Mouse (Mus musculus): ENCODE results near the gene Slc44a2. TPM values are rescaled to one million over a fixed set of nuclear protein-coding genes. Genes with fewer than 3 reads are reported as not detected.
A peak's percentile ranks its signal among the peaks of the same experiment; 100 is the strongest.

Gene Slc44a2
- polyA plus RNA-seq, 1 experiment from 2014 or later = 116 TPM

- H3K27me3 ChIP-seq (ENCODE audit: insufficient read depth, low read length) = no peaks in the 10 kb centered on the region
- no peaks in the 10 kb centered on the region for H3K4me1 ChIP-seq (ENCODE audit: insufficient read depth, low read length)
- WGBS = 76% methylated on average over 16 of the region's 16 CpGs
- no peak overlapping the region for H3K27ac ChIP-seq (ENCODE audit: low read length)
- H3K4me2 ChIP-seq (replicated peaks; ENCODE audit: low read depth, low read length) = no peak overlapping the region
- no peak overlapping the region for H3K9ac ChIP-seq (replicated peaks; ENCODE audit: low read length)
- no peaks in the 10 kb centered on the region for H3K9me3 ChIP-seq (ENCODE audit: low read length)
- no peak overlapping the region for H3K4me3 ChIP-seq (ENCODE audit: low read length)
- peaks cover 44% of the 10 kb centered on the region for H3K36me3 ChIP-seq (ENCODE audit: insufficient read depth, low read length)
- ATAC-seq (ENCODE audit: low FRiP score, low TSS enrichment) = no peak
These were observed 26.3 kb downstream of the Slc44a2 start for GRCm38 (mm10) chr9:21346627-21347365.

- Histone ChIP-seq H3K27ac (ENCODE audit: low read length) (no peak overlapping the region), H3K9me3 (ENCODE audit: low read length) (no peaks in the 10 kb centered on the region), H3K4me3 (ENCODE audit: low read length) (no peak overlapping the region), H3K27me3 (ENCODE audit: insufficient read depth, low read length) (no peaks in the 10 kb centered on the region), H3K4me2 (replicated peaks; ENCODE audit: low read depth, low read length) (no peak overlapping the region), H3K4me1 (ENCODE audit: insufficient read depth, low read length) (peaks cover 11% of the 10 kb centered on the region), H3K9ac (replicated peaks; ENCODE audit: low read length) (no peak overlapping the region), H3K36me3 (ENCODE audit: insufficient read depth, low read length) (peaks cover 33% of the 10 kb centered on the region)
- 85% methylated on average over 3 of the region's 3 CpGs for WGBS
- no peak for ATAC-seq (ENCODE audit: low FRiP score, low TSS enrichment)
These were observed 27.7 kb downstream of the Slc44a2 start for GRCm38 (mm10) chr9:21348152-21348551.

GRCm38 (mm10) chr9:21351178-21351577 lies 30.7 kb downstream of the Slc44a2 start:
- 81% methylated on average over 7 of the region's 7 CpGs for WGBS
- no peak overlapping the region for H3K4me3 ChIP-seq (ENCODE audit: low read length)
- no peak overlapping the region for H3K9ac ChIP-seq (replicated peaks; ENCODE audit: low read length)
- H3K27me3 ChIP-seq (ENCODE audit: insufficient read depth, low read length) = no peaks in the 10 kb centered on the region
- H3K4me2 ChIP-seq (replicated peaks; ENCODE audit: low read depth, low read length) = no peak overlapping the region
- peaks cover 27% of the 10 kb centered on the region for H3K36me3 ChIP-seq (ENCODE audit: insufficient read depth, low read length)
- no peaks in the 10 kb centered on the region for H3K9me3 ChIP-seq (ENCODE audit: low read length)
- no peak for ATAC-seq (ENCODE audit: low FRiP score, low TSS enrichment)
- H3K27ac ChIP-seq (ENCODE audit: low read length) = no peak overlapping the region
- H3K4me1 ChIP-seq (ENCODE audit: insufficient read depth, low read length) = peaks cover 12% of the 10 kb centered on the region

GRCm38 (mm10) chr9:21351702-21352377 lies 31.3 kb downstream of the Slc44a2 start:
- peaks cover 27% of the 10 kb centered on the region for H3K36me3 ChIP-seq (ENCODE audit: insufficient read depth, low read length)
- WGBS = 94% methylated on average over 4 of the region's 4 CpGs
- no peaks in the 10 kb centered on the region for H3K9me3 ChIP-seq (ENCODE audit: low read length)
- ATAC-seq (ENCODE audit: low FRiP score, low TSS enrichment) = no peak
- H3K27me3 ChIP-seq (ENCODE audit: insufficient read depth, low read length) = no peaks in the 10 kb centered on the region
- no peak overlapping the region for H3K9ac ChIP-seq (replicated peaks; ENCODE audit: low read length)
- H3K27ac ChIP-seq (ENCODE audit: low read length) = no peak overlapping the region
- H3K4me2 ChIP-seq (replicated peaks; ENCODE audit: low read depth, low read length) = no peak overlapping the region
- peaks cover 12% of the 10 kb centered on the region for H3K4me1 ChIP-seq (ENCODE audit: insufficient read depth, low read length)
- no peak overlapping the region for H3K4me3 ChIP-seq (ENCODE audit: low read length)

- peaks cover 12% of the 10 kb centered on the region for H3K4me1 ChIP-seq (ENCODE audit: insufficient read depth, low read length)
- no peak overlapping the region for H3K4me3 ChIP-seq (ENCODE audit: low read length)
- no peaks in the 10 kb centered on the region for H3K27me3 ChIP-seq (ENCODE audit: insufficient read depth, low read length)
- WGBS = 27% methylated on average over 20 of the region's 20 CpGs
- 0 out of 2 replicates have a peak overlapping the region, but pooled peaks have one; percentile 7 for H3K4me2 ChIP-seq (replicated peaks; ENCODE audit: low read depth, low read length)
- peak; percentile 30 for ATAC-seq (ENCODE audit: low FRiP score, low TSS enrichment)
- H3K9ac ChIP-seq (replicated peaks; ENCODE audit: low read length) = peak overlapping the region; percentile 2; the same call in 1 of the 2 replicates
- H3K9me3 ChIP-seq (ENCODE audit: low read length) = no peaks in the 10 kb centered on the region
- H3K27ac ChIP-seq (ENCODE audit: low read length) = peak overlapping the region; percentile 3; the same call in 1 of the 2 replicates
- peaks cover 27% of the 10 kb centered on the region for H3K36me3 ChIP-seq (ENCODE audit: insufficient read depth, low read length)
These were observed 32.2 kb downstream of the Slc44a2 start for GRCm38 (mm10) chr9:21352463-21353372.

GRCm38 (mm10) chr9:21353373-21353686 lies 32.8 kb downstream of the Slc44a2 start:
- no peak overlapping the region for H3K27ac ChIP-seq (ENCODE audit: low read length)
- no peaks in the 10 kb centered on the region for H3K27me3 ChIP-seq (ENCODE audit: insufficient read depth, low read length)
- no peak overlapping the region for H3K4me2 ChIP-seq (replicated peaks; ENCODE audit: low read depth, low read length)
- no peak overlapping the region for H3K4me3 ChIP-seq (ENCODE audit: low read length)
- H3K9ac ChIP-seq (replicated peaks; ENCODE audit: low read length) = no peak overlapping the region
- H3K36me3 ChIP-seq (ENCODE audit: insufficient read depth, low read length) = peaks cover 21% of the 10 kb centered on the region
- 47% methylated on average over 2 of the region's 2 CpGs for WGBS
- H3K9me3 ChIP-seq (ENCODE audit: low read length) = no peaks in the 10 kb centered on the region
- ATAC-seq (ENCODE audit: low FRiP score, low TSS enrichment) = no peak
- H3K4me1 ChIP-seq (ENCODE audit: insufficient read depth, low read length) = peaks cover 12% of the 10 kb centered on the region

- H3K4me1 ChIP-seq (ENCODE audit: insufficient read depth, low read length) = peaks cover 12% of the 10 kb centered on the region
- 83% methylated on average over 6 of the region's 6 CpGs for WGBS
- H3K9me3 ChIP-seq (ENCODE audit: low read length) = no peaks in the 10 kb centered on the region
- H3K9ac ChIP-seq (replicated peaks; ENCODE audit: low read length) = no peak overlapping the region
- ATAC-seq (ENCODE audit: low FRiP score, low TSS enrichment) = no peak
- no peaks in the 10 kb centered on the region for H3K27me3 ChIP-seq (ENCODE audit: insufficient read depth, low read length)
- H3K27ac ChIP-seq (ENCODE audit: low read length) = no peak overlapping the region
- no peak overlapping the region for H3K4me2 ChIP-seq (replicated peaks; ENCODE audit: low read depth, low read length)
- H3K36me3 ChIP-seq (ENCODE audit: insufficient read depth, low read length) = peaks cover 12% of the 10 kb centered on the region
- H3K4me3 ChIP-seq (ENCODE audit: low read length) = no peak overlapping the region
These were observed 34.3 kb downstream of the Slc44a2 start for GRCm38 (mm10) chr9:21354796-21355195.

- 0% methylated on average over 1 of the region's 1 CpGs for WGBS
- H3K9ac ChIP-seq (replicated peaks; ENCODE audit: low read length) = no peak overlapping the region
- no peaks in the 10 kb centered on the region for H3K9me3 ChIP-seq (ENCODE audit: low read length)
- peaks cover 11% of the 10 kb centered on the region for H3K4me1 ChIP-seq (ENCODE audit: insufficient read depth, low read length)
- no peak overlapping the region for H3K27ac ChIP-seq (ENCODE audit: low read length)
- peaks cover 7% of the 10 kb centered on the region for H3K36me3 ChIP-seq (ENCODE audit: insufficient read depth, low read length)
- no peak overlapping the region for H3K4me3 ChIP-seq (ENCODE audit: low read length)
- H3K4me2 ChIP-seq (replicated peaks; ENCODE audit: low read depth, low read length) = no peak overlapping the region
- H3K27me3 ChIP-seq (ENCODE audit: insufficient read depth, low read length) = no peaks in the 10 kb centered on the region
- peak; percentile 28; the same call in 1 of the 2 replicates for ATAC-seq (ENCODE audit: low FRiP score, low TSS enrichment)
These were observed 36.7 kb downstream of the Slc44a2 start for GRCm38 (mm10) chr9:21356981-21357718.

- H3K9ac ChIP-seq (replicated peaks; ENCODE audit: low read length) = peak overlapping the region; percentile 62
- no peaks in the 10 kb centered on the region for H3K9me3 ChIP-seq (ENCODE audit: low read length)
- peaks cover 3% of the 10 kb centered on the region for H3K36me3 ChIP-seq (ENCODE audit: insufficient read depth, low read length)
- no peaks in the 10 kb centered on the region for H3K27me3 ChIP-seq (ENCODE audit: insufficient read depth, low read length)
- H3K4me1 ChIP-seq (ENCODE audit: insufficient read depth, low read length) = peaks cover 21% of the 10 kb centered on the region
- H3K4me2 ChIP-seq (replicated peaks; ENCODE audit: low read depth, low read length) = peak overlapping the region; percentile 72
- peak overlapping the region; percentile 92 for H3K4me3 ChIP-seq (ENCODE audit: low read length)
- WGBS = 29% methylated on average over 13 of the region's 14 CpGs
- H3K27ac ChIP-seq (ENCODE audit: low read length) = peak overlapping the region; percentile 93
- ATAC-seq (ENCODE audit: low FRiP score, low TSS enrichment) = peak; percentile 3; the same call in 1 of the 2 replicates
These were observed 46.2 kb downstream of the Slc44a2 start for GRCm38 (mm10) chr9:21366541-21367220.

Data from kidney, embryonic 16.5 days (tissue).